Mouse (Mus musculus): ENCODE measurements around the gene Foxo3.

Gene Foxo3

GRCm38 (mm10) chr10:42276507-42277345, at the start of gene Foxo3:
TSS of gene Foxo3 (minus strand) at chr10:42276755.
- peak; percentile 76 to 78 for DNase-seq (ENCODE audit: low spot score in 2 of 2)

GRCm38 (mm10) chr10:42325305-42325704, 48.8 kb upstream of the Foxo3 start:
- DNase-seq (ENCODE audit: low spot score in 2 of 2), result no peak

- DNase-seq (ENCODE audit: low spot score in 2 of 2), result no peak
Observed at GRCm38 (mm10) chr10:42323978-42324377, 47.4 kb upstream of the Foxo3 start.

DNA sequence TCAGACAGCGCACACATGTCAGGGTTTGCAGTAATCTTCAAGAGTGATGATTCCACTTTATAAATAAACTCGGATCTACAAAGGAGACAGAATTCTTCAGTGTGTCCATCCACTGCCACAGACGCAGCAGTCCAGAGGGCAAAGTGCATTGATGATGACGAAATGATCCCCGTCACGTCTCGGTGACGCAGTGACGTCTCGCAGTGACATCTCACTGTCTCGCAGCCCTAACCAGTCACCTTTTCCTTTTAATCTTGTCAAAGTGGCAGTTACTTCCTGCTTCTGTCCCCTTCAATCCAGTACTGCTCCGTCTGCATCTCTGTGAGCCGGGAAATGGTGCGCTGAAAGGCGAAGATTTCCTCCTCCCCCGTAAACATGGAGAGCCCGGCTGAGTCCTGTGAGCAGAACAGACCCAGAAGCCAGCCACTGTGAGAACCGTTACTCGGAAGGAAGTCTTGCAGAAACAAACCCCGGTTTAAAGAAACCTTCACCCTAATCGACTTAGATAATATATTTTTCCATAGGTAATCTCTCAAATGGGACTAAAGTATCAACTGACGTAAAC, 36.7 kb upstream of the Foxo3 start:
- no peak for DNase-seq (ENCODE audit: low spot score in 2 of 2)

- DNase-seq (ENCODE audit: low spot score in 2 of 2), result no peak
Observed at GRCm38 (mm10) chr10:42312557-42312956, 36.0 kb upstream of the Foxo3 start.

- DNase-seq (ENCODE audit: low spot score in 2 of 2), result peak in 1 of 2 experiments; percentile 8
Observed at GRCm38 (mm10) chr10:42308687-42308987, 32.1 kb upstream of the Foxo3 start.

GRCm38 (mm10) chr10:42307980-42308686, 31.6 kb upstream of the Foxo3 start:
- DNase-seq (ENCODE audit: low spot score in 2 of 2), result peak; percentile 76 to 82

DNA sequence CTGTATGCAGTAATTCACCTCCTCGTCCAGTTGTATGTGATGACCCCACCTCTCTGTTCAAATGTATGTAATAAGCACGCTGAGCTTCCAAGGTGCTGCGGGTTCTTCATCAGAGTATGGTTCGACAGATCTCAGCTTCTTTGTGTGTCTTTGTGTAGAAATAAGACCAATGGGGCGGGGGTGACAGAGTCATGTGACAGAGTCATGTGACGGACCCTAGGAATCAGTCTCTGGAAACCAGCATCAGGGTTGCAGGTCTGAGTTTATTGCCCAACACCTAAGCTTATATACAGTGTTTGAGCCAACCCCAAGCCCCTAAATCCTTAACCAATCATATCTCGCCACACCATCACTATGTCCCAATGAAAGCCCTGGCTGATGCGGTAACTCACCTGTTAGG, 29.9 kb upstream of the Foxo3 start:
- DNase-seq (ENCODE audit: low spot score in 2 of 2), result no peak

- no peak for DNase-seq (ENCODE audit: low spot score in 2 of 2)
Observed at GRCm38 (mm10) chr10:42300805-42301204, 24.2 kb upstream of the Foxo3 start.

- no peak for DNase-seq (ENCODE audit: low spot score in 2 of 2)
Observed at GRCm38 (mm10) chr10:42299967-42300366, 23.4 kb upstream of the Foxo3 start.

GRCm38 (mm10) chr10:42299426-42299825, 22.9 kb upstream of the Foxo3 start:
- no peak for DNase-seq (ENCODE audit: low spot score in 2 of 2)

DNA sequence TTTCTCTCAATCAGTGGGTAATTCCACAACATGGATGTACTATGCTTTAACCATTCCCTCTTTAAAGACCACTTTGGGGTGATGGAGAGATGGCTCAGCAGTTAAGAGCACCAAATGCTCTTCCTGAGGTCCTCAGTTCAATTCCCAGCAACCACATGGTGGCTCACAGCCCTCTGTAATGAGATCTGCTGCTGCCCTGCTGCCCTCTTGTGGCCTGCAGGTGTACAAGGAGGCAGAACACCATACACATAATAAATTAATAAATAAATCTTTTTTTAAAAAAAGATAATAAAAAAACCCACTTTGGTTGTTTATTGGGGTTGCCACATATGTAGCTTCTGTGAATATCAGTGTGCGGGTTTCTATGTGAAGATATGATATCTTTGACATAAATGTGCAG, 21.4 kb upstream of the Foxo3 start:
- no peak for DNase-seq (ENCODE audit: low spot score in 2 of 2)

- no peak for DNase-seq (ENCODE audit: low spot score in 2 of 2)
Observed at GRCm38 (mm10) chr10:42297109-42297508, 20.6 kb upstream of the Foxo3 start.

- DNase-seq (ENCODE audit: low spot score in 2 of 2), result no peak
Observed at GRCm38 (mm10) chr10:42296559-42296958, 20.0 kb upstream of the Foxo3 start.

DNA sequence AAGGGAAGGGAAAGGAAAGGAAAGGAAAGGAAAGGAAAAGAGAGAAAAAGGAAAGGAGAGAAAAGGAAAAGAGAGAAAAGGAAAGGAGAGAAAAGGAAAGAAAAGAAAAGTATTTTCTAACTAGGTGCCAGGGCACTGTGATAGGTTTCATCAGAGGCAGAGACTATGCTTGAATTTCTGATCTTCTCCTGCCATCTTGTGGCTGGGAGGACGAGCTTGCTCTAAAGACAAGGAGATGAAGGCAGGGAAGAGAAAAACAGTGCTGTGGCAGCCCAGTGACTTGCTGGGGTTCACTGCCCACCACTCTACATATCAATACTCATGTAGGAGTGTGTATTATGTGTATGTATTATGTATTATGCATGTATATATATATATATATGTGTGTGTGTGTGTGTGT, 18.5 kb upstream of the Foxo3 start:
- no peak for DNase-seq (ENCODE audit: low spot score in 2 of 2)

GRCm38 (mm10) chr10:42294392-42294791, 17.8 kb upstream of the Foxo3 start:
- no peak for DNase-seq (ENCODE audit: low spot score in 2 of 2)

DNA sequence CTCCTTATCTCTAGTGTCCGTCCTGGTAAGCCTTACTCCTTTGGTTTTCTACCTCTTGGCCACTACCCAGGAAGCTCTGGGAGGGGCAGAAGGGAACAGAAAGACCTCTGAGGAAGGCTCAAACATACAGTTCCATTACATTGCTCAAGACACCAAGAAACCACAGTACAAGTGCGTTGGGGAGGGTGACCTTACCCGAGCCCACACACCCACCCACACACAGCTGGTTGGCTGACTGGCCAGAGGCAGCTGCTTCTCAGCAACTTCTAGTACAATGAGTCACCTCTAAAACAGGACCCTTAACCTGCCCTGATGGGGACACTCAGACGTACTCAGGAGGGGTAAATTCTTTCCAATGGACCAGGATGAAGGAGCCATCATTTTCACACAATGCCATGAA, 17.3 kb upstream of the Foxo3 start:
- no peak for DNase-seq (ENCODE audit: low spot score in 2 of 2)

DNA sequence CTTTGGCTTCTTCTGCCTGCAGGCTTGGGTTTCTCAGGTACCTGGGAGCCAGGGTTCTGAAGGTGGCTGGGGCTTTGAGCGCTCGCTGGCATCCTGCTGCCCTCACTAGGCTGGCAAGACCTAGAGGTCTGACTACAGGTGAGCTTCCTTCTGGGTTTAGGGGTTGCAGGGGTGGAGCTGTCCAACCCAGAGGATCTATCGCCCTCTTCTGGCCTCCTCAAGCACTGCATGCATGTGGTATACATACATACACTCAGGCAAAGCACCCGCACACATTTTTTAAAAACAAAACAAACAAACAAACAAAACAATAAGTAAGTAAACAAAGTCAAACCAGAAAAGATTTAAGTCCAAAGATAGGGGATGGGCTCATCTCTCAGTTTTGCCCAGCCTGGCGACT, 14.8 kb upstream of the Foxo3 start:
- no peak for DNase-seq (ENCODE audit: low spot score in 2 of 2)

DNA sequence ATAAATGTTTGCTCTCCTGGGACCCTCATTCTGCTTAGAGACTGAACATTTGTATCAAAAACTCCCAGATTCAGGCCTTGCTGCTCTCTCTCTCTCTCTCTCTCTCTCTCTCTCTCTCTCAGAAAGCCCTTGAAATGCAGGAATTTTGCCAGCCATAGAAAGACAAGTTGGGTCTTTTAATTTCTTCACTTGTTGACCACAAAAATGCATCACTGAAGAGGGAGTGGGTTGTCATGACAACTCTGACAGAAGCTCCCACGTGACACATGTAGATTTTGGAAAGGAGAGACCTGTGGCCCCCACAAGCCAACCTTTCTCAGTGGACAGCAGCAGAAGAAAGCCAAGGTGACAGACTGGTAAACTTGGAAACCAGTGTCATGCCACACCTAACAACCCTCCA, 11.1 kb upstream of the Foxo3 start:
- no peak for DNase-seq (ENCODE audit: low spot score in 2 of 2)

GRCm38 (mm10) chr10:42278307-42278850, 1.8 kb upstream of the Foxo3 start:
- no peak for DNase-seq (ENCODE audit: low spot score in 2 of 2)

- DNase-seq (ENCODE audit: low spot score in 2 of 2), result peak; percentile 95 to 98
Observed at GRCm38 (mm10) chr10:42277476-42278306, 1.1 kb upstream of the Foxo3 start.

Data from frontal cortex, postnatal 25 days (tissue).